Mouse (Mus musculus): ENCODE measurements around the gene Pgbd1.
A peak's percentile ranks its signal among the peaks of the same experiment; 100 is the strongest.
"Not testable (repeated sequence)": the region's sequence is repeated elsewhere in the genome, so short reads cannot be mapped to it uniquely, and the experiment has no call there.

Gene Pgbd1

DNA sequence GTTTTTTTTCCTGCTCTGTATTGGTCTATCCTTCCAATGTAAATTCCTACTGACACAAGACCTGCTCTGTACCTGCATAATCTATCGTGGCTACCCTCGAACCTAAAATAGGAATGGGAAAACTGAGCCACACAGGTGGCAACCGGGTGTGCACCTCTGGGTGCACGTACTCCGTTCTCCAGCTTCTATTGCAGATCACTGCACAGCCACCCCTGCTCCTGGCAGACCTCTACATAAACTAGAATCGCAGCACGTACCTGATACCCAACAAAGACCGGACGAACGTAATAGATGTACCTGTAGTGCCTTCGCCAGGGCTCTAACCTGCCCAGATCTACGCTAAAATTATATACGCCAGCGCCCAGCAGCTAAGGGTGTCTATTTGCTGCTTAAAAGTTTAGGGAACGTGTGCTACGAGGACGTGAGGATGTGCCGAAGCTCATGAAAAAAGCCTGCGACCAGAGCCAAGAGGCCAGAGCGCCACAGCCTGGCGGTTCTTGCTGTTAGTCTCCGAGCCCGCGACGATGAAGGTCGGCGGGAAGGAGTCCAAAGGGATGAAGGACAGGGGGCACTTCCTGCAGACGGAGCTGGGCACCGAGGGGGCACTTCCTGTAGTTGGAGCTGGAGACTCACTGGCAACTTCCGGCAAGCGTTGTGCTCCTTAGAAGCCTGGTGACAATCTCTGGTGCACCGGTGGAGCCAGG lies at the start of gene Pgbd1:
Gene Pgbd1 (minus strand): TSS at position 556 of the 704 bp plus-strand sequence.
- peak; percentile 78 for DNase-seq (ENCODE audit: low read depth, low spot score)

DNA sequence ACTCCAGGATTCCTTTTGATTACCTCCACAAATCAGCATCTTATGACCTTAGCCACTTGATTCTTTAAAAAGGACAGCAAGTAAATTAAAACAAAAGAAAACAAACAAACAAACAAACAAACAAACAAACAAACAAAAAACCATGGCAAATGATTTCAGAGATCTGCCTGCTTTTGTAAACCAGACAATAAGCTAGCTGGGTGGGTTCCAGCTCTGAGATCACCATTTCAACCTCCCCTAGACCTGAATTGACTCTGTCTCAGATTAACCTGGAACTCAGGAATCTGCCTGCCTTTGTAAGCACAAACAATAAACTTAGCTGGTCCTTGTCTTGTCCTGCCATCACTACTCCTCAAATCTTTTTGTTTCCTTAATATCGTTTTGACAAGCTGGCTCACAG lies 46.0 kb upstream of the Pgbd1 start:
- DNase-seq (ENCODE audit: low read depth, low spot score), result no peak

DNA sequence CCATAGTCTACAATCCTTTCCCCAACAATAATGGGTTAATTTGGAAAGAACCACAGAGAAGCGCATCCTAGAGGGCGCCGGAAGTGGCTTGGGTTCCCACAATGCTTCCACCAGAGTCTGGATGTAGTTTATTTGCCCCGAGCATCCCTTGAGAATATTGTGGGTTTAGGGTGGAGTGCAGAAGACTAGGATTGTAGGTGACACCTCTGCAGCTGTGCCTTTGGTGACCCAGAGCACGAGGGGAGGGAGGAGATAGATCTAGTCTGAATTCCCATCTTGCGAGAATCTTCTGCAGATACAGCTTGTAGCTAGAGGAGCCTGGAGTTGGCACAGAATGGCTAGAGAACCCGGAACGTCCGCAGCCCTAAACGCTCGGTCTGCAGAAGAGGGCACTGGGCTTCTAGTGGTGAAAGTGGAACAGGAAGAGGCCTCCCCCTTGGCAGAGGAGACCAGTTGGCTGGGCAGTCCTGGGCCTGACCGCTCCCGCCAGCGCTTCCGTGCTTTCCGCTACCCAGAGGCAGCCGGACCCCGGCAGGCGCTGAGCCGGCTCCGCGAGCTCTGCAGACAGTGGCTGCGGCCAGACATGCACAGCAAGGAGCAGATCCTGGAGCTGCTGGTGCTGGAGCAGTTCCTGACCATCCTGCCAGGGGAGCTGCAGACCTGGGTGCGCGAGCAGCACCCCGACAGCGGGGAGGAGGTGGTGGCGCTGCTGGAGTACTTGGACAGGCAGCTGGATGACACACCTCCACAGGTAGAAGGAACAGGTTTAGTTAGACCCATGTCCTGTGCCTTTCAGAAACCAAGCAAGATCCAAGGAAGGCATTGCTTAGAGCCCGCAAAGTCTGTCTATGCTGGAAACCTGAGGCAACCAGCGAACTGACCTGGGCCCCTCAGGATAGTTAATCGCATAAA lies 38.2 kb upstream of the Pgbd1 start, which contains the start of the genes Zkscan4 and Gm10065:
Gene Zkscan4 (plus strand): TSS at position 149 of the 912 bp plus-strand sequence.
Gene Gm10065 (minus strand): TSS at position 683 of the 912 bp plus-strand sequence.
- peak; percentile 56 for DNase-seq (ENCODE audit: low read depth, low spot score)

DNA sequence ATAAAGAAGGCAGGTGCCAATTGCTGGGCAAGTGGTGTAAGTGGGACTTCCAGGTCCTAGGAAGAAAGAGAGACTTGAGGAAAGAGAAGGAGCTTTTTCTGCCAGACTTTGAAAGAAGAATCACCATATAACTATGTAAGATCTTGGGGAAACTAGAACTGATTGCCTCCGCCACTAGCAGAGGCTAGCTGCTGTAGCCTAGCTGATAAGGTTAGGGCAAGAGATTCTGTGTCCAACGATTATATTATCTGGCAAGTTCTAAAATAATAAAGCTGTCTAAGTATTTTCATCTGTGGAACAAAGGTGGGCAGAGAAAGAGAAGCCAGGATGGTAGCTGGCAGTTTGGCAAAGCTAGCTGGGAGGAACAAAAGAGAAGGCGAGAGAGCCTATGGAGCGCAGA lies 31.6 kb upstream of the Pgbd1 start:
- no peak for DNase-seq (ENCODE audit: low read depth, low spot score)

DNA sequence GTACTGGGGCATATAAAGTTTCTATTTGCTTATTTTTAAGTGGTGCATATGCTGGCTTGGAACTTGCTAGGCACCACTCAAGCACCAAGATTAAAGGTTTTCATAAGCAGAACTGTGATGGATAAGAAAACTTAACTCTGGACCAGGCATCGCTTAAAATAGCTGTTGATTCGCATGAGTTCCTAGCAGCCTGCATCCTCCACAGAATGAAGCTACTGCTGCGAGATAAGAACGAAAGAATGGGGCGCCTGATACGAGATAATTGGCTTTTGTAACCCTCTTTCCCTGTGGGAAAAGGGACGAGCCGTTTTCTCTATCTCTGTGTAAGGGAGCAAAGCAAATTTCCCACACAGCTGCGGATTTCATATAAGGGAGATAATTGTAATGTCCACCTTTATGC lies 28.2 kb upstream of the Pgbd1 start:
- DNase-seq (ENCODE audit: low read depth, low spot score), result no peak

DNA sequence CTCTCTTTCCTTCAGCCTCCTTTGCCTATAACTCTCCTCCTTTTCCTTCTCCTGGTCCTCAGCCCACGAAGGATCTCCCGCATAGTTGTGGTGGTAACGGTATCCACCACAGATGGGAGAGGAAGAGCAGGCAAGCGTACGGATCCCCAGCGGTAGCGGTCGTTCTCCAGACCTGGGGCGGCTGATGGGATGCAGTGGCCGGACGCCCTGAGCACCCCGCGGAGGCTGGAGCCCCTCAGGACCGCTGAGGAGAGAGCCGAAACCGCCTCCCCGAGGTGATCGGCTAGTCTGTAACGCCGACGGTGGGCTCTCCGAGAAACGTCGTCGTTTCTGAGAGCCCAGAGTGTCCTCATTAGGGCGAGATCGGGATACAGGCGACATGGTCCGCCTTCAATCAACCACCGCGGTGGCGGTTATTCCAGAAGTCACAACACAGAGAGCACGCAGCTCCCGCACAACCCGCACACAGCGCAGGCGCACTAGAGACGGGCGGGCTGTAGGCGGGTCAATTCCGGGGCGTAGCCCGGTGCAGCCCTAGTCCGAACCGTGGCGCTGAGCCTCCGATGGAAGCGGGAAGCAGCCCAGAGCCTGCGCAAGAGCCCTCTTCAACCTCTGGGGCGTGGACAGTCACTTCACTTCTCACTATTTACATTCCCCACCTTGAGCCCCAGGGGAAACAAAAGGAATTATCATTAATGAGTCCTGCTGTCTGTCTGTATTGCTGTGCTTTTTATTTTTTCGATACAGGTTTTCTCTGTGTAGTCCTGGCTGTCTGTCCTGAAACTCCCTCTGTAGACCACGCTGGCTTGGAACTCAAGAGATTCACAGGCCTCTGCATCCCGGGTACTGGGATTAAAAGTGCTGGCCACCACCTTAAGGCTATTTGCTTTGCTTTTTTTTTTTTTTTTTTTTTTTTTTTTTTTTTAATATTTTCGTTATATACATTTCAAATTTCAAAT lies 27.5 kb upstream of the Pgbd1 start, which contains the start of gene Nkapl:
Gene Nkapl (minus strand): TSS at position 449 of the 959 bp plus-strand sequence.
- DNase-seq (ENCODE audit: low read depth, low spot score), result peak; percentile 89

DNA sequence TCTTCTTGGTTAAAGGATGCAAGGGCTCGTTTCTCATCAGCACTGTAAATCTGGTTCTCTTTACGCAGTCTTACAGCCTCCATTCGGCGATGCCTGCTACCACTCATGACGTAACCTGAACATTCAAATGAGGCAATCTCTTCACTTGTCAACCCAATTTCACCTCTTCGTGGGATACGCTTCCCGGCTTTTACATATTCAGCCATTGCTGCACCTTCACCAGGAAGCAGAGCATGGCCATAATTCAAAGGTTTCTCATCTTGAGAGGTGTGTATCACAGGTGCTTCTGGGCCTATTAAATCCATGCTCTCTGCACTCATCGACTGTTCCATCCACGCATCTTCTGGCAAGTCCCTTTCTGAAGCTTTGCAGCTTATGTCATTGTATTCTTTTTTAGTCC lies 26.5 kb upstream of the Pgbd1 start:
- no peak for DNase-seq (ENCODE audit: low read depth, low spot score)

DNA sequence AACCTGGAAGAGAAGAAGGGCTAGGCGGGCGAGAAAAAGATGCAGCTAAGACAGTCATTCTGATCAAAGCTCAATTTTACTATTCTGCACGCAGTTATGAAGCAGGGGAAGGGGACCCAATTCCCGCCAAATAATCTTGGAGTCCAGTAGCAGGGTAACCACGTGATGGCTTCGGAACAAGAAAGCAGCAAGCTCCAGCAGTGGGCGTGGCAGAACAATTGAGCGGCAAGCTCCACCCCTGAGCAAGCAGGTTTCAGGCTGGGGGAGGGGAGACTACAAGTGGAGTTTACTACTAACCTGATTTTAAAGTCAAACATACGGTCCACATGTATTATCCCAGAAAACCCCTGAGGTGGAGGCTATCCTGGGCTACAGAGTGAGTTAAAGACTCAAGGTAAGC lies 21.7 kb upstream of the Pgbd1 start:
- DNase-seq (ENCODE audit: low read depth, low spot score), result not testable (repeated sequence)

DNA sequence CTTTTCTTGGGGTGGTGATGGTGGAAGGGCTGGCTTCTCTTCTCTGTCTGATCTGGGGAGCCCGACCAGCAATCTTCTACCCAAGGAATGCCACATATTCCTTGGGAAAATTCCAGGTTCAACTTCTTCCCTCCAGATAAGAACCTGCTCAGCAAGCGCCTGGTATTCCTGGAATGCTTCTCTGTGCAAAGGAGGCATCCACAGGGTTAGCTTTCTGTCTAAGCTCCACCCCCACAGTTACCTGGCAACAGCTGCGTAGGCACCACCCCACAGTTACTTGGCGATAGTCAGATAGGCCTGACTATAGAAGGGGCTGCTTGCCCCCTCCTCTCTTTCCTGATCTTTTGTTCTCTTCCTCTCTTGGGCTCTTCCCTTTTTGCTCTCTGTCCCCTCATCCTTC lies 15.5 kb upstream of the Pgbd1 start:
- DNase-seq (ENCODE audit: low read depth, low spot score), result peak; percentile 39

DNA sequence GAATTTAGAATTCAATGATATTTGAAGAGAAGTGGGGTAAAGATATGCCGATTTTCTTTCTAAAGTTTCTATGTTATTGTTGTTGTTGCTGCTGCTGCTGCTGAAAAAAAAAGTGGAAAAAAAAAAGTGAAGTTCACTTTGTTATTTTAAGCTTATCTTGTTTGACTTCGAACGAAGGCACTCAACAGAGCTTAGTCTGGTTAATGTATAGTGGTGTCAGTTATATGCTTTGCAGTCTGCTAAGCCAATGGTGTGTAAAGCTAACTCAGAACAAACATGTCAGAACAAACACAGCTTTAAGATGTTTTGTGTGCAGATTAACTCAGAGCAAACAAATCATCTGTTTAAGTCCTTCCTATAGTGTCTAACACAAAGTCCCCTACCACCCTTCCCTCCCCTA lies 13.3 kb upstream of the Pgbd1 start:
- no peak for DNase-seq (ENCODE audit: low read depth, low spot score)

DNA sequence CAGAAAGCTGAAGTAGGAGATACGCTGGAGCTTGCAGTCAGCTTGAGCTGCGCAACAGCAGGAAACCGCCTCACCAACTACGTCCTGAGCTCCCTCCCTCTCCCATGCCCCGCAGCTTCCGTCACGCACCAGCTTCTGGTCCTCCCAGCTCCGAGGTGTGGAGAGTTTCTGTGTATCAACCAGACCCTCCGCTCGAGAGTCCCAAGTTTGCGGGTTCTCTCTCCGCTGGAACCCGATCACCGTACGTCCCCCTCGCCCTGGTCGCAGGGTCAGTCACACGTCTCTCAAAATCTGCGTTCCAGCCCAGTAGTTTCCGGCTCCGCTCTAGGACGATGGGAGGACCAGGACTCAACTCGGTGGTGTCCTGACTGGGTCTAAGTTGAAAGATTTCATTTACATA lies 12.6 kb upstream of the Pgbd1 start, which contains the start of gene Zscan26:
Gene Zscan26 (minus strand): TSS at position 282 of the 400 bp plus-strand sequence.
- peak; percentile 88 for DNase-seq (ENCODE audit: low read depth, low spot score)

DNA sequence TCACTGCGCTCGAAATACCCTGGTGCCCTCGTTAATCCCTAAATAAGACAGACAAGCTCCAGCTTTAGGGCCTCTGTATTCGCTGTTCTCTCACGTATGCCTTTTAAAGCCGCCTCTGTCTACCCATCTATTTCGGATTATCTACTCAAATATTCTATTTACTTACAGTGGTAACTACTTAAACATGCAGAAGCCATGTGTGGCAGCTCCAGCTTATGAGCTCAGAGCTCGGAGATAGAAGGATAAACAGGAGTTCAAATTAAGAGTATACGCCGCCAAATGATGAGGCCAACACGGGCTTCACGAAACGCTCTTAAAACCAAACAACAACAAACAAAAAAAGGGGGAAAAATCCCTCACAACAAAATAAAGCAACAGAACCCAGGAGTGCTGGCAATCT lies 12.2 kb upstream of the Pgbd1 start:
- no peak for DNase-seq (ENCODE audit: low read depth, low spot score)

DNA sequence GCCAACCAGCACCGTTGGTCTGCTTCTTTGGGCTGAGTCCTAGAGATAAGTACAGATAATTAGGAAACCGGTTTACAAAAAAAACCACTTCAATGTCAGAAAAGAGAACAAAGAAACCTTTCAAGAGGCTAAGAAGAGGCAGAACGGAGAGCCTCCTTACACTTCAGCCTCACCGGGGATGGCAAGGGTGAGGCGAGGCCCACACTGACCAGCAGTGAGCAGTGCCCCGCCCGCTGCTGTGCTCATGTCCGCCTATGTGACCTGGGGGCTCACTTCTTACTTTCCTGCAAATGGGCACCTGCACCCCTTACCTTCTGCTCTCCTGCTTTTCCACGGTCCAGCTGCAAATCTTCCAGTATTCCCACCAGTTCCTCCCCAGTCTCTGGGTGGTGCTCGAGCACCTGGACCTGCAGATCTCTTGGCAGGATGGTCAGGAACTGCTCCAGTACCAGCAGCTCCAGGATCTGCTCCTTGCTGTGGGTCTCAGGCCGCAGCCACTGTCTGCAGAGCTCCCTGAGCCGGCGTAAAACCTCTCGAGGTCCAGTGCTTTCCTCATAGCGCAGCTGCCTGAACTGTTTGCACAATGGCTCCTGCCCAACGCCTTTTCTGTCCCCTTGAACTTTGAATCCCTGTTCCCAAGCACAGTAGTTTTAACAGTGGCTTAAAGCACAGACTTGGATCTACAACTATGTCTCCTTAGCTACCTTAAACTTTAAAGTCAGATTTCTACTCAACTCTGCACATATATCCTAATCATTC lies 7.2 kb upstream of the Pgbd1 start:
- no peak for DNase-seq (ENCODE audit: low read depth, low spot score)

DNA sequence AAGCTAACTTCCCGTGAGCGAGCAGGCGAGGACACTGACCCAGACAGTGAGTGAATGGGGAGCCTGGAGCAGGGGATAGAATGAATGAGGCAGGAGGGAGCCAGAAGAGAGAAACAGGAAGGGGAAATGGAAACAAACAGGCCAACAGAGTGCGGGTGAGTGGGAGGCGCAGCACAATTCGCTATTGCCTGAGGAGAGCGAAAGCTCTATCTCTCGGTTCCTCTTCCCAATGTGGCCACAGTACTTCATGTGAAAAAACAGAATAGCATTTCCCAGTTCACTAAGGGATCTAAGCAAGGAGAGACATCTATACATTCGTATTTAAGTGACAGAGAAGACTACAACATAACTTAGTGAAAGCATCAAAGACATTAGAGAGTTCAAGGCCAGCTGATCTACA lies 5.9 kb upstream of the Pgbd1 start:
- DNase-seq (ENCODE audit: low read depth, low spot score), result no peak

DNA sequence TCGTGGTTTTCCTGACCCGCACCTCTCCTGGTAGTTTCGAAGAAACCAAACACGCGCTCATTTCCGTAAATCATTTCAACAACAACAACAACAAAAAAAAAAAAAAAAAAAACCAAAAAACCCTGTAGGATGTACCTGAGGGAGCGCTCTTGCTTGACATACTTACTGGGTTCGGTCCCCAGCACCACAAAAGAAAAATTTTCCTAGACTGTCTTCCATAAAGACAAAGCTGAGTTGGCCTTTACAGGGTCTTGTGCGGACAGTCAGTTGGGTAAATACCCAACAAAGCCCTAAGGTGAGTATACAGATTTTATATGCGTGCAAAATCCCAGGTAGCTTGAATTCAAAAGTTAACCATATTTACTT lies 332 bp upstream of the Pgbd1 start:
- no peak for DNase-seq (ENCODE audit: low read depth, low spot score)

DNA sequence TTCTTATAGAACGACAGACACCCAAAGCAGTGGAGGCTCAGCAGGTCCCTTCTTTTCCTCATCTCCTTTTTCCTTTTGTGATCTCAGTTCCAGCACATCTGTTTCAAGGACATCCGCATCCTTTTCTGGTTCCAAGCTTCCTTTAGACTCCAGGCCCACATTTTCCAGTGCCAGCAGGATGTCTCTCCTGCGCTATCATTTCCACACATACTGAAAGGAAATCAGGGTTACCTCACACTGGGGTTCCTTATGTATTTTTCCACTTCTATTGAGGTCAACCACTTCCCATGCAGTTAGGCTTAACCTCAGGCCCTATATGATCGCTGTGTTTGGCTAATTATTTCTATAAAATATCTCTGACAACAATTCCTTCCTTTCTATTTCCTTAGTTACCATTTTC lies 5.4 kb downstream of the Pgbd1 start:
- no peak for DNase-seq (ENCODE audit: low read depth, low spot score)

DNA sequence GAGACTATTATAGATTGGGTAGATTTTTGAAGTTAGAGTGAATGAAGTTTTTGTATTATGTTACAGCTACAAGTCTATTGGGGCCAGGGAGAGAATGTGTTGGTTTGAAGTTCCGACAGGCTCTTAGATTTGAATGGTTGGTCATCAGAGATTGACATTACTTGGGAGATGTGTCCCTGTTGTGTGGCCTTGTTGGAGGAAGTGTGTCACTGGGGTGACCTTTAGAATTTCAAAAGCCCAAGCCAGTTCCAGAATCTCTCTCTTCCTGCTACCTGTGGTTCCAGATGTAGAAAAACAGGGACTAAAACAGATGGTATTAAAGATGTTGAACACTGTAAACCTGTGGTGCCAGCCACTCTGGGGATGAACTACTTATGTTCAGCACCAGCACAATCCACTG lies 13.2 kb downstream of the Pgbd1 start:
- no peak for DNase-seq (ENCODE audit: low read depth, low spot score)

DNA sequence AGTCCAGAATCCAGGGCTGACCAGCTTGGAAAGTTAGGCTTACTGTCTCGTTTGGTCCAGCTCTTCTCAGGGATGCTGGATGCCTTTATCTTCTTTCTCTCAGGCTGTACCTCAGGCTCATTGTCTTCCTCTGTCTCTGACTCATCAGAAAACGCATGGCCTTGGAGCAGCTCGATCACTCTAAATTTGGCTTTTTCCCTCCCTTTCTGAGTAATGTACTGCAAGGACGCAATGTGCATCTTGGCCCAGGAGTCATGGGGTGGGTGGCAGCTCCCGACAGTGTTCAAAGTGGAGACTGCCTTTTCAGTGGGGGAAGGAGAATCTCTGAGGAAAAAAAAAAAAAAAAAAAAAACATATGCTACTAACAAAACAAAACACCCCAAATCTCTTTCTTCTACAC lies 17.6 kb downstream of the Pgbd1 start:
- DNase-seq (ENCODE audit: low read depth, low spot score), result no peak

DNA sequence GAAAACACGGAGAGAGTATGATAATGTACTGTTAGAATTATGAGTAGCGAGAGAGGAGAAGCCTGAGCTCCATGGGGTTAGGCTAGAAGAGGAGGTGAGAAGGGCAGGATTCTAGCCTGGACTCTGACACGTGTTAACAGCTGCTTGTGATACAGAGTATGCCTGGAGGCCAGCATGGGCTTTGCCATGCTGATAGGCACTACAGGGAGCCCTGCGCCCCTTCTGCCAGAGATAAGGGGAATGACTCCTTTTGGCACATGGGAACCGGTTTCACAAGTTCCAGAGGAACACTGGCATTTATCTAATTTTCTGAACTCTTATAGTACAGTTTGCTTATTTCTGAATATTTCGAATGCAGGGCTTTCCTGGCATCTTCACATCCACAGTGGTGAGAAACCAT lies 22.0 kb downstream of the Pgbd1 start:
- no peak for DNase-seq (ENCODE audit: low read depth, low spot score)

DNA sequence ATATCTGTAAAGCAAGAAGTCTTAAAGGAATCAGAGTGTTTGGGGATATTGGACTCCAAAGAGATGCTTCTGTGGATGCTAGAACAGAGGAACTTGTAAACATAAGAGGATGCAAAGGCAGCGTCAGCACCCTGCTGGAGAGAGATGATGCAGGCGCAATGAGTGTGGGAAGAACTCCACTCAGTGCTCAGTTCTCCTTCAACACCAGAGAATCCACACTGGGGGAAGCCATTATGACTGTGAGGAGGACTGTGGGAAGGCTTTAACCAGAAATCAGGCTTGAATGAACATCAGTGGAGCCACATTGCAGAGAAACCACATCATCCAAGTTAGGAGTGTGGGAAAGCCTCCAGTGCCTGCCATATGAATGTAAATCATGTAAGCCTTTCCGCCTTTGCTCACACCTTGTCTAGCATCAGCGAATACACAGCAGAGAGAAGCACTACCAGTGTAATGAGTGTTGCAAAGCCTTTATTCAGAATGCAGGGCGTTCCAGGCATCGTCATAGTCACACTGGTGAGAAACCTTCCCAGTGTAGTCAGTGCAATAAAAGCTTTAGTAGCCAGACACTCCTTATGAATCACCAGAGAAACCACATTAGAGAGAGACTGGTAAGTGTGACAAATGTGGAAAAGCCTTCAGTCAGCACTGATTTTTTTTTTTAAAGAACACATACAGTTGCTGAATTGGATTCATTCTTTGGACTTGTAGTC lies 23.4 kb downstream of the Pgbd1 start:
- no peak for DNase-seq (ENCODE audit: low read depth, low spot score)

Data from mesoderm, embryonic 11.5 days (tissue).